Mouse (Mus musculus) left cerebral cortex, adult 8-10 months (tissue): ENCODE results near the gene Pdzd3. TPM values are rescaled to one million over a fixed set of nuclear protein-coding genes. Genes with fewer than 3 reads are reported as not detected.
A peak's percentile ranks its signal among the peaks of the same experiment; 100 is the strongest.

ENCODE experiments used
- DNase-seq, 2 experiments: peaks; one replicate each; pipeline ENCODE4 v3.0.0; 2022; ENCODE audit warnings: low spot score in 2 of 2
- total RNA-seq, 4 experiments: library from RNA; stranded (reverse); gene quantifications; 2 replicates each; pipeline ENCODE4 v1.2.4; 2022

The Pdzd3 gene
- total RNA-seq, 4 experiments from 2014 or later, result 0.38 to 0.76 (median 0.67) TPM

DNA sequence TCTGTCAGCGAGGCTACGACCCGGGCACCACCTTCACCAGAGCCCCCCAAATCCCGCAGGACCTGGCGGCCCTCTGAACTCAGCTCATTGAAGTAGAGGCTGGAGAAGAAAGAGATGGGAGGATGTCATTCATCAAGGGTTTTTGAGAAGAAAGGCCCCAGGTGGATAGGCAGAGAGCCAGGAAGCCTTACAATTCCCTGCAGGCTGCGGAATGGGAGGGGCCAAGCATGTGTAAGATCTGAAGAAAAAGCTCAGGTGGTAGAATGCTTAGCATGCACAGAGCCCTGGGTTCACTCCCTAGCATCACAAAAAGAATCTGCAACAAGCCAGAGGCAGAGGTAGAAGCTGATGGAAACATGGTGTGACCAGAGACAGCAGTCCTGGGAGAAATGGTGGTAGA lies 2.2 kb upstream of the Pdzd3 start:
- DNase-seq, result no peak

DNA sequence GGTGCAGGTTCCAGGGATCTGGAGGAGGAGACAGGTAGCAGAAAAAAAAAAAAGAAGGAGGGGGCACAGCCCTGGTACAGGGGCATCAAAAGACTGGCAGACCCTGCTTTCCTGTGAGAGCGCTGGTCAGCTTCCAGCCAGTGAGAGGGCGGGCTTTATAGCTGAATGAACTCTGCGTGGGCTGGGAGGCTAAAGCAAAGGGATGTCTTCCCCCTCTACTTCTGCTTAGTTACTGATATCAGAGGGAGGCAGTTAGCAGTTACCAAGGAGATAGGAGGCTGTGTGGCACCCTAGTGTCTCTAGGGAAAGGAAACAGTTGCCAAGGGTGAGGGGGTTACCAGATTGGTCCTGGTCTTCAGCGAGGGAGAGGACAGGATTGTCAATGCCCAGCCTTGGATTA lies 826 bp downstream of the Pdzd3 start:
- DNase-seq, result no peak

- no peak for DNase-seq
Observed at GRCm38 (mm10) chr9:44249181-44250146, 1.8 kb downstream of the Pdzd3 start.

GRCm38 (mm10) chr9:44247907-44248306 lies 3.4 kb downstream of the Pdzd3 start:
- DNase-seq, result no peak

GRCm38 (mm10) chr9:44243621-44244020 lies 7.7 kb downstream of the Pdzd3 start:
- DNase-seq, result no peak

DNA sequence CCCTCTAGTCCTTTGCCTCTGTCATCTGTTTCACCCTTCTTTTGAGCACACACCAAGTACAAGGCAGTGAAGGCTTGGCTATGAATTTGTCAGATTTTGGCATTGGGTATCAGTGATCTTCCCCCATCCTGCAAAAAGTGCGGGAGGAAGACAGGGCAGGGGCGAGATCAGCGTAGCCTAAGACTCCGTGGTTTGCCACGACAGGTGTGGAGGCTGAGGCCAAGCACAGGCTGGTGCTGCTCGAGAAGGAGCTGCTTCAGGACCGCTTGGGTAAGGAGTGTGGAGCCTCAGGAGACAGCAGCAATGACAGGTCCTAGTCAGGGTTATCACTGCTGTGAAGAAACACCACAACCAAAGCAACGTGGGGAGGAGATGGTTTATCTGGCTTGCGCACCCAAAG lies 9.9 kb downstream of the Pdzd3 start:
- no peak for DNase-seq

GRCm38 (mm10) chr9:44240911-44241310 lies 10.4 kb downstream of the Pdzd3 start:
- no peak for DNase-seq

DNA sequence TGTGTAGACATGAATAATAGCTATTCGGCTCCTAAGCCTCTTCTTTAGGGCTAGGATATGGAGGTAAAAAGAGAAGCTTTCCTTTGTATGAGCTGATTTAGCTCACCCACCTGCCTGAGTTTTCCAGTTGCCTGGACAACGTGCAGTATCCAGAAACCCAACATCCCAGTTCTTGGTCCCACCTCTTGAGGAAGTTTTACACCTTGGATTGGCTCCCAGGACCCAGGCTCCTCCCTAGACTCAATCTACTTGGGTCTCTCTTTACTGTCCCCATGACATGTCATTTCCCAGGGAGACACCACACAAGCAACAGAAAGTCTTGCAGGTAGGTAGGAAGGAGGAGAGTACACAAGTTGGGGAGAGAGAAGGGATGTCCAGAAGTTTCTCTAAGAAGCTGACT lies 10.9 kb downstream of the Pdzd3 start, which contains the start of gene Ccdc153:
TSS of gene Ccdc153 (plus strand) at position 278 of the 400 bp plus-strand sequence.
- no peak for DNase-seq

DNA sequence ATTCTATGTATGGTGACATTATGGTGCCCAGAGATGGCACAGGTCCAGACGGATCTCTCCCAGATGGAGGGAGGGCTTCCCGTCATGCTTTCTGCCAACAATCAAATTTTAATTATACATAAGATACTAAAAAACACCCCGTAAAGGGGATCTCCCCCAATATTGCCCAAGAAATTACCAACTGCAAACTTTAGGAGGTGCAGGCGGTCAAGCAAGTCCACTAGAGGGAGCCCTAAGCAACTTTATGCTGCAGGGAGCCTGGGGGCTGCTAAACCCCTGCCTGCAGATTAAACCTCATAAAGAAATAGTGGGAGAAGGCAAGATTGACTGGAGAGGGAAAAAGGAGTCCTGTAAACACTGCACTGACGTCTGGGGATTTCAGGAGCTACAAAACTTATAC lies 11.8 kb downstream of the Pdzd3 start:
- DNase-seq, result no peak

- no peak for DNase-seq
Observed at GRCm38 (mm10) chr9:44238501-44239190, 12.6 kb downstream of the Pdzd3 start.

- DNase-seq, result no peak
Observed at GRCm38 (mm10) chr9:44237128-44237527, 14.1 kb downstream of the Pdzd3 start.

GRCm38 (mm10) chr9:44236601-44237000 lies 14.7 kb downstream of the Pdzd3 start:
- DNase-seq, result no peak

DNA sequence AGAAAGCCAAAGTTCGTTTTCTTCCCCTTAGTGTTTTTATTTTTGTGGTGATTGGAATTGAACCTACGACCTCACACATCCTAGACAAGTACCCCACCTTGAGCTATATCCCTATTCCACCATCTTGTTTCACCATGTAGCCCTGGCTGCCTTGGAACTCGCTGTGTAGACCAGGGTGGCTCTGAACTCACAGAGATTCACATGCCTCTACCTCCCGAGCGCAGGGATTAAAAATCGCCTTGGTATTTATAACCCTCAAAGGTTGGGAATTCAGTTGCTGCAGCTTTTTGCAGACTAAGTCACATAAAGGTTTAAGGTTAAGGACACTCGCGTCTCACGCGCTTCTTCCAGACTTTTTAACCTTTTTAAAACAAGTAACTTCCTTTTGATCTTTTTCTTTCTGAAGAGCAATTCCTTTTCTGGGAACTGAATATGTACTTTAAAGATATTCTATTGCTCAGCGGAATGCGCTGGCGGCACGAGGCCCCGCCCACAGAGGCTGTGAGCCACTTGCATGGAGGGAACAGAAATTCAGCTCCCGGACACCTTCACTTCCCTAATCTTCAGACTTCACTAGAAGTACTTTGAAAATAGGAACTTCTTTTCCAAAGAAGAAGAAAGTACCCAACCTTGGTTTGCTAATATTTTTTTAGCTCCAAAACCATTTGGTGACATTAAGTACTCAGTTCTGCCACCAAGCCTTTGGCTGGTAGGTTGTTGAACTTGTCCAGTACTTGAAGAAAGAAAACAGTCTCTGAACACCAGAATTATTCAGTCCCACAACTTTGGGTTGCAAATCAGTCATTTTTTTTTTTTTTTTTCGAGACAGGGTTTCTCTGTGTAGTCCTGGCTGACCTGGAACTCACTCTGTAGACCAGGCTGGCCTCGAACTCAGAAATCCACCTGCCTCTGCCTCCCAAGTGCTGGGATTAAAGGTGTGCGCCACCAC lies 16.5 kb downstream of the Pdzd3 start:
- DNase-seq, result no peak

GRCm38 (mm10) chr9:44233802-44234478 lies 17.3 kb downstream of the Pdzd3 start, which contains the start of gene Cbl:
Gene Cbl, minus strand, starts transcription at chr9:44234049.
- peak; percentile 94 to 97 for DNase-seq

DNA sequence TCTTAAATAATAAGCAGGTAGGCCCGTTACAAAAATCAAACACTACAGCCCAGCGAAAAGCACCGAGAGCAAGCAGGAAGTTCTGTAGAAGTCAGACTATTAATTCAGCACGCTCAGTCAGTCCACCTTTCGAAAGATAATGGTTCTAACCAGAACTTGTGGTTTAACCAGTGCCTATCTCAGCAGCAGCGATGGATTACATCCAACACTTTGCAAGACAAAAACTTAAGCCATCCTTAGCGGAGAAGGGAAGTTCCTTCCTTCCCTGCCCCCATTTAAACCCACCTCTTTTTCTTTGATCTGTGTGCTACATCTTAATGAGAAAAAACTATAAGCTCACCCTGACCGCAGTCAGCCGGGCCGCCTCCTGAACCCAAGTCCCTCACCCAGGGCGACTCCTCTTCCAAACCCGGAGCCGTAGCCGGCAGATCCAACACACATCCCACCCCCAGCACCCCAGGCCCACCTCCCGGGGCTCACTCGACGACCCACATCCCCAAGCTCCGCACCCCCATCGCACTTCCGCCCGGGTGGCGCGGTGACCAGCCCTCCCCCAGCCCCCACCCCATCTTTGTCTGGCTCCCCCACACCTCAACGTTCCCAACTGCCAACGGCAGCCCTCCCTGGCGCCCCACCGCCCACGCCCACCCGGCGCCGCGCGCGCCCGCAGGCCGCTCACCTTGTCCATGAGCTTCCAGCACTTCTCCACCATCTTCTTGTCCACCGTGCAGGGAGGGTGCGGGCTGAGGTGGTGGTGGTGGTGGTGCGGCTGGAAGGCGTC lies 18.1 kb downstream of the Pdzd3 start:
- DNase-seq, result peak in 1 of 2 experiments; percentile 57

DNA sequence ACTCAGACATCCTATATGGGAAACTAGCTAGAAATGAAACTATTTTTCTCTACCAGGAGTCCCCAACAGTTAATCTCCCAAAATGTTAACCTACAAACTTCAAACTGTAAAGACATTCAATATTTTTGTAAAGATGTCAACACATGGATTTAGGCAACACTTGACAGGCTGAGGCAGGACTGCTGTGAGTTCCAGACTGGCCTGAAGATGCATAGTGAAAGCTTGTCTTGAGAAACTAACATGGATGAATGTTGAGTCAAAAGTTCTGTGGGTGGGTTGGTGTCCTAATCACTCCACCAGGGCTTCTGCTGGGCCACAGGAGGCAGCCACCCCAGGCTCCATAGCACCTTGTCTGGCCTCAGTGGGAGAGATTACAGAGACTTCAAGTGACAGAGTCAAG lies 19.7 kb downstream of the Pdzd3 start:
- no peak for DNase-seq

DNA sequence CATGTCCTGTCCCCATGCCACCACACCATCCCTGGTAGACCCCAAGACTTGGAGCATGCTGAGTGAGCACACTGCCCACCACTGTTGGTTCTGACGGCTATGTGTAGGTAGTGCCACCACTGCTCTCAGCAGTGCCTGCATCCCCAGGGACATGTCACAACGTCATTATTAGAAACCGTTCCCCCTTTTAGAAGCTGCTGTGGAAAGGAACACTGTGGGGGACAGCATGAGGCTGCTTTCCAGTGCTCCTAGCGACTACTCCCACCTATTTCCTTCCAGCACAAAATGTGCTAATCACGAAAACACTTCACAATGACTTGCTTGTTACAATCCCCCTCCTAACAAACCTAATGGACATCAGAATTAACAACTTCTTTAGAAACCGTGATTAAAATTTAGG lies 25.3 kb downstream of the Pdzd3 start:
- DNase-seq, result no peak

DNA sequence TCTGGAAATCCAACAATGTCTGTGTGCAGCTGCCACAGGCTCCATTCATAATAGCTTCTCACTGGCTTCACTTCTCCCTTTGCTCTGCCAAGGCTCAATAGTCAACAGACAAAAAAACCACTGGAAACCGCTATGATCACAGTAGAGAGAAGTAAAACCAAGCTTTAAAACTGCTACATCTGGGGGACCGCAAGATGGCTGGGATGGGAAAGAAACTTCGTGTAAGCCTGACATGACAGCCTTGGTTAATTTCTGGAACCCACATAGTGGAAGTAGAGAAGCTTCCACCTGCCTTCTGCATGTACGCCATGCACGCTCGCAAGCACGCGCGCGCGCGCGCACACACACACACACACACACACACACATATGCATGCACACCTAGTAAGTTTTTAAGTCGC lies 37.7 kb downstream of the Pdzd3 start:
- DNase-seq, result no peak

DNA sequence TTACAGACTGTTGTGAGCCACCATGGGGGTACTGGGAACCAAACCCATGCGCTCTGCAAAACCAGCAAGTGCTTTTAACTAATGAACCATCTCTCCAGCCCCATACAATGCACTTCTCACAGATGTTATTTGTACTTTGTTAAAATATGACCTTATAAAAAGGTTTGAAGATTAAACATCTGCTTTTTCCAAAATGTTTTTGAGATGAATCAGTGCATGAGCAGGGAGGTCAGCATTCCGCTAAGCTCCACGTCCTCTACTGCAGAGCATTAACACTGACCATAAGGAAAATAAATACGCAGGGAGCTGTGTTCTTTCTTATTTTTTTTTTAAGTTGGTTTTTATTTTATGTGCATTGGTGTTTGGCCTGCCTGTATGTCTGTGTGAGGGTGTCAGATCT lies 38.9 kb downstream of the Pdzd3 start:
- DNase-seq, result no peak

DNA sequence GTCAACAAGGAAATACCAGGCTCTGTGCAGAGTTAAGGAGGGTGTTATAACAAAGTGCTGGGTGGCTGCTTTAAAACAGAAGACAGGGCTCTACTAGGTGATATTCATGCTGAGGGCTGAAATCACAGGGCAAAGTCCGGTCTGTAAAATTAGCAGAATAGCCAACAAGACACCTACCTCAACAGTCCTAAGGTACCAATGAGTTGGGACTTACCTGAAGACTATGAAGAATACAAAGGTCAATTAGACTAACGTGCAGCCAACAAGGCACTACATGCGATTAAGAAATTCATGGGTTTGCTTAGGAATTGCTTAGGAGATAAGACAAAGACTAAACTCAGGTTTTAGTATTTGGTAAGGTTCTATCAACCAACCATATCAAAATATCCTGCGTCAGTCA lies 41.9 kb downstream of the Pdzd3 start:
- DNase-seq, result no peak
